Mouse (Mus musculus): ENCODE measurements at regions not wholly inside any gene's neighbourhood (a gene's known extent, or its start where the extent isn't known, plus 50 kb on each side); places are given as distances from the start of the nearest gene placed in this dataset.

GRCm38 (mm10) chr11:25171048-25171447, 1039.5 kb downstream of the 5730522E02Rik start:
- H3K9ac ChIP-seq (ENCODE audit: insufficient read depth, low read depth, low read length, poor library complexity, severe bottlenecking), result no peak overlapping the region
- H3K4me1 ChIP-seq (ENCODE audit: control insufficient read depth in 2 of 2, insufficient read depth in 2 of 2, low read length in 2 of 2, poor library complexity in 1 of 2), result no peaks in the 10 kb centered on the region
- no peak for TF ChIP-seq ZNF384 (IDR thresholded peaks at IDR 0.05; ENCODE audit: low read depth, low read length)
- TF ChIP-seq ZC3H11A (IDR thresholded peaks at IDR 0.05; ENCODE audit: borderline replicate concordance, low read depth, low read length), result no peak
- TF ChIP-seq CHD2 (IDR thresholded peaks at IDR 0.05; ENCODE audit: low read depth, low read length), result no peak
- no peak for TF ChIP-seq HCFC1 (IDR thresholded peaks at IDR 0.05; ENCODE audit: borderline replicate concordance, insufficient read depth, low read length)
- no peak for TF ChIP-seq MAFK (IDR thresholded peaks at IDR 0.05; ENCODE audit: insufficient read depth, low read depth, low read length)
- no peaks in the 10 kb centered on the region for H3K36me3 ChIP-seq (ENCODE audit: control insufficient read depth, insufficient read depth, low read length, poor library complexity, severe bottlenecking)
- no peaks in the 10 kb centered on the region for H3K9me3 ChIP-seq (ENCODE audit: control insufficient read depth, insufficient read depth, low read depth, low read length)
- DNase-seq (ENCODE audit: low read depth, low spot score), result no peak
- in situ Hi-C loops (cut with MboI; ENCODE audit: low sequenced_read_pairs in 2 of 2, unreplicated experiment in 2 of 2), result no loop called here
- H3K4me3 ChIP-seq (ENCODE audit: insufficient read depth in 1 of 2, low read depth in 1 of 2, low read length in 2 of 2, poor library complexity in 1 of 2, severe bottlenecking in 1 of 2), result no peak overlapping the region
- H3K27ac ChIP-seq (ENCODE audit: insufficient read depth, low read depth, low read length, poor library complexity, severe bottlenecking), result no peak overlapping the region
